Mouse (Mus musculus) gastrocnemius, postnatal 36 days (tissue): Measurements from ENCODE around the gene Hdac7. TPM values are rescaled to one million over a fixed set of nuclear protein-coding genes. Genes with fewer than 3 reads are reported as not detected.
A peak's percentile ranks its signal among the peaks of the same experiment; 100 is the strongest.

Source experiments
- DNase-seq, 2 experiments: peaks; one replicate each; pipeline ENCODE4 v3.0.0; 2022
- intact Hi-C: fragments of 180-260 bp; cut with DNase I; formaldehyde crosslinking; loops from one replicate; pipeline ENCODE4 v1.15.1; 2025
- total RNA-seq, 2 experiments: library from RNA; stranded (reverse); gene quantifications; 2 replicates each; pipeline ENCODE4 v1.2.3; 2021

The Hdac7 gene
- total RNA-seq, 2 experiments from 2014 or later = 10.6 to 11.8 TPM

DNA sequence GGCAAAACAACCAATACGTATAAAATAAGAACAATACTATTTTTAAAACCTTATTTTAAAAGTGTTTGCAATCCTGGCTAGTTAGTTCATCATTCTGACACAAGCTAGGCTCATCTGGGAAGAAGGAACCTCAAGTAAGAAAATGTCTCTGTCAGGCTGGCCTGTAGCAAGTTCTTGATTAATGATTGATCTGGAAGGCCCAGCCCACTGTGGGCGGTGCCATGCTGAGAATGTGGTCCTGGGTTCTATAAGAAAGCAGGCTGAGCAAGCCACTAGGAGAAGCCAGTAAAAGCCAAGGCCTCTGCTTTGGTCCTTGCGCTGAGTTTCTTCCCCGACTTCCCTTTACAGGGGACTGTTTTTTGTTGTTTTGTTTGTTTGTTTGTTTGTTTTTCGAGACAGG lies 91.8 kb downstream of the Hdac7 start:
- no peak for DNase-seq
- intact Hi-C loops = no loop called here

DNA sequence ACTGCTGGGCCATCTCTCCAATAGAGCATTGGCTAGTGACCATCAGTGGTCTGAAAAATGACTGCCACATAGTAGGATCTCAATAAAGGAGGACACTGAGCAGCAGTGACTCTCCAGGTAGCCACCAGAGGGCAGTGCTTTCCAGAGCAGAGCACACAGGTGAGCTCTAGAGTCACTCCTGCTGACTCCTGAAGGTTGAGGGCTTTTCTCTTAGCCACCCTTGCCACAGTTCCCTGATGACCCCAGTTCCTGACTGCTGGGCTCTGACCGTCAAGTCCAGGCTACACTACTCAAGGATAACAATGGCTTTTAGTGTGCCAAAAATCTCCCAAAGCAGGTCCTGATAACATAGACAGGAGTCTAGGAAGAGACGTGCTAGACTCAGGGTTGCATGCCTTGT lies 92.6 kb downstream of the Hdac7 start:
- intact Hi-C loops = no loop called here
- DNase-seq = no peak

DNA sequence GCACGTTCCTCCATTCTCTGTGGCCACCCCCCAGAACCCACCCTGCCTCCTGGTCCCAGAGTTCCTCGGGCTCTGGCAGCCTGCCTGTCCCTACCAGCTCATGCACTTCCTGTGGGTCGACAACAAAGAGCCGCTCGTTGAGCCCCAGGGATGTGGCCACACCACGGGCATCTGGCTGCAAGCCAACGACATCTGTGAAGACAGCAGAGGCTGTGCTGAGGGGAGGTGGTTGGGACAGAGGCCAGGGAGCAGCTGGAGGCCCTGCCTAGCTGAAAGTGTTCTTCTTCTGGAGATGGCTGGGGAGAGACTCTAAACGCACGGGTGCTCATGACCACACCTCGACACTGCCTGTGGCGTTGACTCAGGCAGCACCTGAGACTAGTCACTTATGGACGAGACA lies 93.6 kb downstream of the Hdac7 start:
- intact Hi-C loops = no loop called here
- peak in 1 of 2 experiments; percentile 51 for DNase-seq

DNA sequence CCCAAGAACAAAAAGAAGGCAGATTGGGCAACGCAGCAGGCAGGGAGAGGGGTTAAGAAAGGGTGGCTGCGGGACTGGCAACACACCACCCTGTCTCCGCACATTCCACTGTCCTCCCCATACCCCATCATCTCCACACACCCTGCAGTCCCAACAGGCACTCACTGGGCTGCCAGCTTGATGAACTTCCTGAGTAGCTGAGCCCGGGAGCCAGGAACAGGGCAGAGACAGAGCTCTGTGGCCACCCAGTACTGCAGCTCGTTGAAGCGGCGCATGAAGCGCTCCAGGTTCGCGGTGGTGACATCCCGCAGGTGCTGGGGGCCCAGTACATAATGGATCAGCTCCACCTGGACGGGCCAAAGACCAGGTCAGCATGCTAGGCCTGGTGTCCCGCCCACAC lies 94.5 kb downstream of the Hdac7 start:
- DNase-seq = no peak
- intact Hi-C loops = no loop called here

DNA sequence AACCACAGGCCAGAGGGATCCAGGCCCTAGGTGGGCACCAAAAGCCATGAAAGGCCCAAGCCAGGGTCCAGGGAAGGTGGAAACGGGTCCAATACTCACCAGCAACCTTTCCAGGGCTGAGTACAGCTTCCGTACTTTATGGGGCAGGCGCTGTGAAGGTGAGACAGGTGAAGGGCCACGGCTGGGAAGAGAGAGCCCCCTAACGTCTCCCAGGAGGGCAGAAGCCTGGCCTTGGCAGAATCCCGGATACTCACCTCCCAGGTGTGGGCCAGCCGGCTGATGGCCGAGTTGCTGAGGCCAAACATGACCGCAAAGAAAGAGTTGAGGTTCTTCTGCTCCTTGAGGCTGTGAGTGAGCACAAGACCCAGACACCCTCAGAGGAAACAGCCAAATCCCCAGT lies 94.9 kb downstream of the Hdac7 start:
- no peak for DNase-seq
- intact Hi-C loops = no loop called here

DNA sequence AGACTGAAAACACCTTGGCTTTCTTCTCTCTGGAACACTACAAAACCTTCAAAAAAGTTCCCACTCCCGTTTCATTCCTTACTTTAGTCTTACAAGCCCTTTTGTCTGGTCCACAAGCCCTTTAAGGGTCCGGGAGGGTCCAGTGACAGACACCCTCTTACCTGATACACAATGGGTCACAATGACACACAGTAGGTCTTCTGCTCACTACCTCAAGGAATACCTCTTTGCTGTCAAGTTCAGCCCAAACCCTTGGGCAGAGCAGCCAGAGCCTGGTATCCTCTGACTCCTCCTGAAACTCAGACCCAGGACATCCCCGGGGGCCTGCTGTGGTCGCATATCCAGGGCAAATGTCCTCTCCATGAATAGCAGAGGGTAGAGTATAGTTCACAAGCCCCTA lies 95.3 kb downstream of the Hdac7 start:
- no peak for DNase-seq
- intact Hi-C loops = no loop called here

DNA sequence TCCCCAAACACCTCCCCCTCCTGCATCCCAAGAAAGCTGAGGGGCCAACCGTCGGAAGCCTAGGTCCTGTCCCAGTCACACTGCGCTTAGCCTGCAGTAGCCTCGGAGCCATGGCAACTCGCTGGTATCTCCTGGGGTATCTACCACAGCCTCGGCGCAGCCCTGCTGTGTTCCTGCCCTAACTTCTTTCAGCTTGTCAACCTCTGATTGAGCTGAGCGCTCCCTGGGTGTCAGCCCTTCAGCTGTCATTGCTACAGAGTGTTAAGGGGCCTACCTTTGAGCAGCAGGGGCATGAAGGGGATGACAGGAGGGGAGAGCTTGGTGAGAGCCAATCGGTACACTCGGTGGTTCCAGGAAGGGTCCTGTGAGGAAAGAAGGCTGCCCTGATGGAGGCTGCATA lies 96.0 kb downstream of the Hdac7 start:
- intact Hi-C loops = no loop called here
- no peak for DNase-seq

DNA sequence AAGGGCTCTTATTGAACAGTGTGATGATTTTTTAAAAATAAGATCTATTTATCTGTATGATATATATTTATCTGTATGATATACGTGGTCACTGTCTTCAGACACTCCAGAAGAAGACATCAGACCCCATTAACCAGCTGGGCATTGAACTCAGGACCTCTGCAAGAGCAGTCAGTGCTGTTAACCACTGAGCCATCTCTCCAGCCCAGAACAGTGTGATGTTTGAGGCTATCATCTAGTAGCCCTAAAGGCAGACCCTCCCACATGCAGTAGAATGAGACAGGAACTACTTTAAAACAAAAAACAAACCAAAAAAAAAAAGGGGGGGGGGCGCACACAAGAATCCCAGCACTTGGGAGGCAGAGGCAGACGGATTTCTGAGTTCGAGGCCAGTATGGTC lies 96.8 kb downstream of the Hdac7 start:
- intact Hi-C loops = no loop called here
- no peak for DNase-seq

DNA sequence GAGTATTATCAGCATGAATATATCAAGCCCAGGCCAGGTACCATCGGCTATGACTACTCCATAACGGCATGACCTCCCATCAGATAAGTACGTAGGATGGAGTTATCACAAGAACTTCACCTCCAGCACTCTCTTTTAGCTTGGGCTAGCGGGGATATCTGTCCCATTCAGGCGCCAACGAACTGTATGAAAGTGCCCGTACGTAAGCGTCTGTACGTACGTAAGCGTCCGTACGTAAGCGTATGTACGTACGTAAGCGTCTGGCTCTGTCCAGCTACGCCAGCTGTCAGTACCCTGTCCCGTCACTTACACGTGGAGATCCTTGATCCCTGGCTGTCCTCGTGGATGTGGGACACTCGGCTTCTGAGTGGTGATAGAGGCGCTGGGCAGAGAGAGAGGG lies 97.6 kb downstream of the Hdac7 start:
- intact Hi-C loops = no loop called here

DNA sequence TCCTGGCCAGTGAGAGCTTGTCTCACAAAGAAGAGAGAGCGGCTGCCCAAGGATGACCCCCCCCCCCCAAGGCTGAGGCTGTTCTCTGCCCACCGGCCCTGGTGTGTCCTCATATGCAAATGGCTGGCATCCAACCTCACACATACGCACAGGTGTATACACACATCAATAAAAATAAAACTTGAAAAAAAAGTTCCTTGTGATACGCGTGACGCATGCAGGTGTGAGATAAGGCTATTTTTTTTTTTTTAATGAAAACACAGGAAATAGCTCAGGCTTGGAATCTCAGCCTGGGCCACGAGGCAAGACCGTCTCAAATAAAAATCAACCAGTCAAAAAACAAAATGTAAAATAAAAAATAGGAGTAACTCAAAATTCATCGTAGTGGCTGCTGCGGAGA lies 98.0 kb downstream of the Hdac7 start:
- intact Hi-C loops = no loop called here
- DNase-seq = no peak

More for the DNA sequence above, 97.6 kb downstream of the Hdac7 start:
- DNase-seq = no peak

DNA sequence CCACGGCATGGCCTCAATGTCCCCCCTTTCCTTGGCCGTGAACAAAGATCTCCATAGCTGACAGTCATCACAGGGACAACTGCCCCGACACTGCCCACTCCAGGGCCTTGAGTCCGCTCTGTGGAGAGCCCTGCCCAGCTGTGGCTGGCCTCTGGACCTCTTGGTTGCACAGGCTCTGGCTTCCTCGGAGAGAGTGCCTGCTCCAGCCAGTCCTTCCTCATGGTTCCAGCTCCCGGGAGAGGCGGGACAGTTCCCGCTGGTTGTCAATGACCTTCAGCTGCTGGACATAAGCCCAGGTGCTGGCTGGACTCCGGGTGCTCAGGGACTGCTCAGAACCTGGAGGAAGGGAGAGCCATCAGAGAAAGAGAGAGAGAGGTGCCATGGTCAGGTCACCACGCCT lies 99.0 kb downstream of the Hdac7 start:
- DNase-seq = peak; percentile 56 to 66
- intact Hi-C loops = no loop called here

DNA sequence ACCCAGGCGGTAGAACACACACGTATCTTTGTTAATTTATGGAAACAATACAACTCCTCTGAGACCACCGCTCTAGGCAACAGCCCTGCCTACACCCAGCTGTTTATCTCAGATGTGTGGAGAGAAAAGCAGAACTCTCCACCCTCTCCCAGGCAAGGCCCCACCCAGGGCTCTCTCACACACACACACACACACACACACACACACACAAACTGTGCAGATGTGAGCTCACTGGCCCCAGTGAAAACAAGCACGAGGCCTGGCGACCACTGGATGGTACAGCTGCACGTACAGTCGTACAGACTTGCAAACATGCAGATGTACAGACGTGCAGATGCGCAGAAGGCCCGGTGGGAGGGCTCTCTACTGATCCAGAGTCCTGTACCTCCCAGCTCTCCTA lies 99.4 kb downstream of the Hdac7 start:
- no peak for DNase-seq
- intact Hi-C loops = no loop called here

DNA sequence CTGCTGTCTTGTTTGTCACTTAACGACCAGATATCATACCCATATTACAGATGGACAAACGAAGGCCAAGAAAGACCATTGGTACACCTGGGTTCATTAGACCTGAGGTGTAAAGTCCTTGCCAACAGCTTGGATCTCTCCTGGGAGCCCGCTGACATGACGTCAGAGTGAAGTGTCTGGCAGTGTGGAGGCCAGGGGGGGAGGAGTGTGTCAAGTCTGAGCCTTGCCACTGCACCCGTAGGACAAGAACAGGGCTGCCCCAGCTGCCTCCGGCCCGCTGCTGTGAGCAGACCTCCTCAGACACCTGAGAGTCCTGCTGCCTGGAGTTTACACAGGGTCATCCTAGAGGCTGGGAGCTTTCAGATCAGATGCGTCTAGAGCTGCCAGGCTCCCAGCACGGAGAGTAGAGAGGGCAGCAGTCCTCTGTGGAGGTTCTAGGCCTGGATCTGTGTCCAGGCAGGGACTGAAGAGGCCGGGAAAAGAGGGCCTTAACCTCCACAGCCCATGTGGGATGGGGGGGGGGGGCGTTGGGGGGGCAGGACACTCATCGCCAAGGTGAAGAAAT lies 100.3 kb downstream of the Hdac7 start:
- no peak for DNase-seq
- intact Hi-C loops = no loop called here

DNA sequence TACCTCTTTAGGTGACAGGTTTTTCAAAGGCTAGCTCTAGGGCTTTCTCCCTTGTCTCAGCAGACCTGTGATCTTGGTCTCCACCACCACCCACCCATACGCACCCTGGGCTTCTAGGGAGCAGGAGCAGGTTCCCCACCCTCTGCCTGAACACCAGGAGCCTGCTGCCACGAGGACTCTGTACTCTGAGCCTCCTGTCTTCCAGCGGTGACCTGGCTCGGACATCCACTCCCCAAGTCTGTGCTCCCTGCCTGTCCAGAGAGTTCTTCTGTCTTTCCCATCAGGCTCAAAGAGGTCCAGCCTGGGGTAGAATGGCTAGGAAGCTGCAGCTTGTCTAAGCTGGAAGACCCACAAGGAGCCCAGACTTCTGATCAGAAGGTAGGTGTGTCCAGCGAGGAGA lies 101.1 kb downstream of the Hdac7 start:
- intact Hi-C loops = no loop called here
- no peak for DNase-seq

Other genes starting within 250 kb of the Hdac7 start
- 10 to 100 TPM in 1 of 2 experiments, 1 to 10 TPM in 1; 9.8 to 12.4 TPM for gene Rpap3, start 138.7 kb downstream of the Hdac7 start, total RNA-seq
- gene Endou, start 113.2 kb downstream of the Hdac7 start, total RNA-seq = under 1 TPM; 0.44 to 0.77 TPM
- 1 to 10 TPM; 5.1 to 7.7 TPM for gene Rapgef3, start 76.5 kb downstream of the Hdac7 start, total RNA-seq
- 10 to 100 TPM; 44.8 to 46.2 TPM for gene Slc48a1, start 66.0 kb downstream of the Hdac7 start, total RNA-seq
- gene Vdr, start 66.1 kb upstream of the Hdac7 start, total RNA-seq = under 1 TPM; 0.13 to 0.15 TPM
- gene Tmem106c, start 119.7 kb upstream of the Hdac7 start, total RNA-seq = 1 to 10 TPM; 4.5 to 5.2 TPM
- 1 to 10 TPM; 1.9 to 3.5 TPM for gene Col2a1, start 160.2 kb upstream of the Hdac7 start, total RNA-seq
- 1,000 to 10,000 TPM; 2,575 to 2,874 TPM for gene Pfkm, start 248.1 kb upstream of the Hdac7 start, total RNA-seq
- gene Senp1, start 249.2 kb upstream of the Hdac7 start, total RNA-seq = 1 to 10 TPM; 6.0 to 8.1 TPM